Mouse (Mus musculus): ENCODE measurements at regions not wholly inside any gene's neighbourhood (a gene's known extent, or its start where the extent isn't known, plus 50 kb on each side); places are given as distances from the start of the nearest gene placed in this dataset.

- no peak overlapping the region for H3K4me3 ChIP-seq (replicated peaks; ENCODE audit: control insufficient read depth, low read depth, low read length)
- WGBS: 80% methylated on average over 8 of the region's 8 CpGs
- H3K27ac ChIP-seq (ENCODE audit: control insufficient read depth, insufficient read depth, low read depth, low read length, poor library complexity): no peak overlapping the region
- no peaks in the 10 kb centered on the region; the same call in 1 of the 2 replicates for H3K4me1 ChIP-seq (ENCODE audit: control insufficient read depth, insufficient read depth, low read length)
- TF ChIP-seq CTCF (IDR thresholded peaks at IDR 0.05; ENCODE audit: control insufficient read depth, insufficient read depth, low read length) (no peak), POLR2A (IDR thresholded peaks at IDR 0.05; ENCODE audit: borderline replicate concordance, control insufficient read depth, low read depth, low read length) (no peak)
These were observed 115.8 kb upstream of the Med13l start for GRCm38 (mm10) chr5:118444538-118445251.

- Histone ChIP-seq H3K27ac (ENCODE audit: control insufficient read depth, insufficient read depth, low read depth, low read length, poor library complexity) (no peak overlapping the region), H3K4me3 (replicated peaks; ENCODE audit: control insufficient read depth, low read depth, low read length) (no peak overlapping the region), H3K4me1 (ENCODE audit: control insufficient read depth, insufficient read depth, low read length) (no peaks in the 10 kb centered on the region; the same call in 1 of the 2 replicates)
- TF ChIP-seq CTCF (IDR thresholded peaks at IDR 0.05; ENCODE audit: control insufficient read depth, insufficient read depth, low read length) (no peak), POLR2A (IDR thresholded peaks at IDR 0.05; ENCODE audit: borderline replicate concordance, control insufficient read depth, low read depth, low read length) (no peak)
- WGBS: 84% methylated on average over 10 of the region's 10 CpGs
These were observed 115.1 kb upstream of the Med13l start for GRCm38 (mm10) chr5:118445252-118445987.

- Histone ChIP-seq H3K4me3 (replicated peaks; ENCODE audit: control insufficient read depth, low read depth, low read length) (no peak overlapping the region), H3K27ac (ENCODE audit: control insufficient read depth, insufficient read depth, low read depth, low read length, poor library complexity) (no peak overlapping the region), H3K4me1 (ENCODE audit: control insufficient read depth, insufficient read depth, low read length) (no peaks in the 10 kb centered on the region; the same call in 1 of the 2 replicates)
- 93% methylated on average over 1 of the region's 1 CpGs for WGBS
- TF ChIP-seq CTCF (IDR thresholded peaks at IDR 0.05; ENCODE audit: control insufficient read depth, insufficient read depth, low read length) (no peak), POLR2A (IDR thresholded peaks at IDR 0.05; ENCODE audit: borderline replicate concordance, control insufficient read depth, low read depth, low read length) (no peak)
These were observed 114.5 kb upstream of the Med13l start for GRCm38 (mm10) chr5:118445988-118446280.

- Histone ChIP-seq H3K27ac (ENCODE audit: control insufficient read depth, insufficient read depth, low read depth, low read length, poor library complexity) (no peak overlapping the region), H3K4me3 (replicated peaks; ENCODE audit: control insufficient read depth, low read depth, low read length) (no peak overlapping the region), H3K4me1 (ENCODE audit: control insufficient read depth, insufficient read depth, low read length) (no peaks in the 10 kb centered on the region; the same call in 1 of the 2 replicates)
- 59% methylated on average over 6 of the region's 6 CpGs for WGBS
- TF ChIP-seq POLR2A (IDR thresholded peaks at IDR 0.05; ENCODE audit: borderline replicate concordance, control insufficient read depth, low read depth, low read length) (no peak), CTCF (IDR thresholded peaks at IDR 0.05; ENCODE audit: control insufficient read depth, insufficient read depth, low read length) (no peak)
These were observed 113.6 kb upstream of the Med13l start for GRCm38 (mm10) chr5:118446878-118447277.

- Histone ChIP-seq H3K27ac (ENCODE audit: control insufficient read depth, insufficient read depth, low read depth, low read length, poor library complexity) (no peak overlapping the region), H3K4me3 (replicated peaks; ENCODE audit: control insufficient read depth, low read depth, low read length) (no peak overlapping the region), H3K4me1 (ENCODE audit: control insufficient read depth, insufficient read depth, low read length) (no peaks in the 10 kb centered on the region; the same call in 1 of the 2 replicates)
- TF ChIP-seq CTCF (IDR thresholded peaks at IDR 0.05; ENCODE audit: control insufficient read depth, insufficient read depth, low read length): no peak
- no peak for TF ChIP-seq POLR2A (IDR thresholded peaks at IDR 0.05; ENCODE audit: borderline replicate concordance, control insufficient read depth, low read depth, low read length)
- WGBS: 86% methylated on average over 5 of the region's 5 CpGs
These were observed 113.1 kb upstream of the Med13l start for GRCm38 (mm10) chr5:118447366-118447765.

GRCm38 (mm10) chr5:118448884-118449515 is 111.5 kb upstream of the Med13l start:
- H3K4me3 ChIP-seq (replicated peaks; ENCODE audit: control insufficient read depth, low read depth, low read length): no peak overlapping the region
- TF ChIP-seq POLR2A (IDR thresholded peaks at IDR 0.05; ENCODE audit: borderline replicate concordance, control insufficient read depth, low read depth, low read length) (no peak), CTCF (IDR thresholded peaks at IDR 0.05; ENCODE audit: control insufficient read depth, insufficient read depth, low read length) (no peak)
- H3K4me1 ChIP-seq (ENCODE audit: control insufficient read depth, insufficient read depth, low read length): no peaks in the 10 kb centered on the region; the same call in 1 of the 2 replicates
- H3K27ac ChIP-seq (ENCODE audit: control insufficient read depth, insufficient read depth, low read depth, low read length, poor library complexity): no peak overlapping the region
- whole genome bisulfite sequencing: 47% methylated on average over 4 of the region's 4 CpGs

GRCm38 (mm10) chr5:118449893-118450292 is 110.6 kb upstream of the Med13l start:
- no peak overlapping the region for H3K4me3 ChIP-seq (replicated peaks; ENCODE audit: control insufficient read depth, low read depth, low read length)
- WGBS: 65% methylated on average over 4 of the region's 4 CpGs
- H3K4me1 ChIP-seq (ENCODE audit: control insufficient read depth, insufficient read depth, low read length): no peaks in the 10 kb centered on the region; the same call in 1 of the 2 replicates
- no peak overlapping the region for H3K27ac ChIP-seq (ENCODE audit: control insufficient read depth, insufficient read depth, low read depth, low read length, poor library complexity)
- TF ChIP-seq POLR2A (IDR thresholded peaks at IDR 0.05; ENCODE audit: borderline replicate concordance, control insufficient read depth, low read depth, low read length): no peak

- Histone ChIP-seq H3K4me1 (ENCODE audit: control insufficient read depth, insufficient read depth, low read length) (no peaks in the 10 kb centered on the region; the same call in 1 of the 2 replicates), H3K27ac (ENCODE audit: control insufficient read depth, insufficient read depth, low read depth, low read length, poor library complexity) (no peak overlapping the region), H3K4me3 (replicated peaks; ENCODE audit: control insufficient read depth, low read depth, low read length) (no peak overlapping the region)
- no peak for TF ChIP-seq CTCF (IDR thresholded peaks at IDR 0.05; ENCODE audit: control insufficient read depth, insufficient read depth, low read length)
- TF ChIP-seq POLR2A (IDR thresholded peaks at IDR 0.05; ENCODE audit: borderline replicate concordance, control insufficient read depth, low read depth, low read length): no peak
- WGBS: 85% methylated on average over 2 of the region's 2 CpGs
These were observed 108.4 kb upstream of the Med13l start for GRCm38 (mm10) chr5:118452052-118452451.

All from bone marrow, adult 2 months (tissue).